Mouse (Mus musculus): ENCODE data around the gene Epha10.
"Not testable (repeated sequence)": the region's sequence is repeated elsewhere in the genome, so short reads cannot be mapped to it uniquely, and the experiment has no call there.

The Epha10 gene

GRCm38 (mm10) chr4:124894508-124895428 is 14.1 kb downstream of the Epha10 start:
- DNase-seq (ENCODE audit: low spot score in 2 of 2): no peak

- no peak for DNase-seq (ENCODE audit: low spot score in 2 of 2)
Observed at GRCm38 (mm10) chr4:124898428-124898827, 17.7 kb downstream of the Epha10 start.

GRCm38 (mm10) chr4:124899906-124900305 is 19.2 kb downstream of the Epha10 start:
- no peak for DNase-seq (ENCODE audit: low spot score in 2 of 2)

- DNase-seq (ENCODE audit: low spot score in 2 of 2): no peak
Observed at GRCm38 (mm10) chr4:124905417-124905816, 24.7 kb downstream of the Epha10 start.

- no peak for DNase-seq (ENCODE audit: low spot score in 2 of 2)
Observed at GRCm38 (mm10) chr4:124905971-124906822, 25.5 kb downstream of the Epha10 start.

- DNase-seq (ENCODE audit: low spot score in 2 of 2): no peak
Observed at GRCm38 (mm10) chr4:124928102-124928501, 47.4 kb downstream of the Epha10 start.

- peak; percentile 93 to 96 for DNase-seq (ENCODE audit: low spot score in 2 of 2)
Observed at GRCm38 (mm10) chr4:124936613-124937471, 56.1 kb downstream of the Epha10 start, which contains the start of gene 9930104L06Rik. 9930104L06Rik (plus strand) TSS chr4:124937048.

- DNase-seq (ENCODE audit: low spot score in 2 of 2): not testable (repeated sequence)
Observed at GRCm38 (mm10) chr4:124939211-124939610, 58.5 kb downstream of the Epha10 start, which contains the start of gene Cdca8. Cdca8 (minus strand) TSS chr4:124939311.

GRCm38 (mm10) chr4:124943022-124943421 is 62.3 kb downstream of the Epha10 start:
- DNase-seq (ENCODE audit: low spot score in 2 of 2): peak; percentile 56 to 69

- DNase-seq (ENCODE audit: low spot score in 2 of 2): no peak
Observed at GRCm38 (mm10) chr4:124943781-124944180, 63.1 kb downstream of the Epha10 start.

GRCm38 (mm10) chr4:124944961-124945360 is 64.3 kb downstream of the Epha10 start:
- no peak for DNase-seq (ENCODE audit: low spot score in 2 of 2)

GRCm38 (mm10) chr4:124949488-124949887 is 68.8 kb downstream of the Epha10 start:
- no peak for DNase-seq (ENCODE audit: low spot score in 2 of 2)

GRCm38 (mm10) chr4:124950181-124951035 is 69.7 kb downstream of the Epha10 start:
- no peak for DNase-seq (ENCODE audit: low spot score in 2 of 2)

GRCm38 (mm10) chr4:124951036-124951433 is 70.3 kb downstream of the Epha10 start:
- DNase-seq (ENCODE audit: low spot score in 2 of 2): no peak

GRCm38 (mm10) chr4:124953546-124953945 is 72.8 kb downstream of the Epha10 start:
- DNase-seq (ENCODE audit: low spot score in 2 of 2): no peak

GRCm38 (mm10) chr4:124957284-124957683 is 76.6 kb downstream of the Epha10 start:
- no peak for DNase-seq (ENCODE audit: low spot score in 2 of 2)

GRCm38 (mm10) chr4:124959062-124959461 is 78.4 kb downstream of the Epha10 start:
- no peak for DNase-seq (ENCODE audit: low spot score in 2 of 2)

GRCm38 (mm10) chr4:124960940-124961339 is 80.2 kb downstream of the Epha10 start:
- no peak for DNase-seq (ENCODE audit: low spot score in 2 of 2)

GRCm38 (mm10) chr4:124962576-124962975 is 81.9 kb downstream of the Epha10 start:
- no peak for DNase-seq (ENCODE audit: low spot score in 2 of 2)

- no peak for DNase-seq (ENCODE audit: low spot score in 2 of 2)
Observed at GRCm38 (mm10) chr4:124964912-124965599, 84.4 kb downstream of the Epha10 start.
